Mouse (Mus musculus) liver, embryonic 12.5 days (tissue): ENCODE measurements around the gene Alyref. TPM values are rescaled to one million over a fixed set of nuclear protein-coding genes. Genes with fewer than 3 reads are reported as not detected.

ENCODE experiments used
- ATAC-seq: fragments of 200-750 bp; cut with Nextera tagmentation; 2 replicates; pipeline ENCODE4 v1.8.0; 2017; ENCODE audit warnings: moderate number of reproducible peaks, mild to moderate bottlenecking, moderate library complexity
- H3K27ac ChIP-seq: fragments of 300-500 bp; sonication (generic); 2 replicates; pipeline ENCODE4 v1.5.1; 2016; ENCODE audit warnings: mild to moderate bottlenecking
- H3K27me3 ChIP-seq: fragments of 300-500 bp; sonication (generic); replicated peaks from 2 replicates; pipeline ENCODE4 v1.6.1; 2016; ENCODE audit warnings: mild to moderate bottlenecking, moderate library complexity
- H3K36me3 ChIP-seq: fragments of 300-500 bp; sonication (generic); 2 replicates; pipeline ENCODE4 v1.6.1; 2016; ENCODE audit warnings: mild to moderate bottlenecking, moderate library complexity
- H3K4me1 ChIP-seq: fragments of 300-500 bp; sonication (generic); 2 replicates; pipeline ENCODE4 v1.6.1; 2016
- H3K4me2 ChIP-seq: fragments of 300-500 bp; sonication (generic); 2 replicates; pipeline ENCODE4 v1.6.1; 2016; ENCODE audit warnings: mild to moderate bottlenecking, moderate library complexity
- H3K4me3 ChIP-seq: fragments of 300-500 bp; sonication (generic); 2 replicates; pipeline ENCODE4 v1.5.1; 2016; ENCODE audit warnings: mild to moderate bottlenecking, moderate library complexity
- H3K9ac ChIP-seq: fragments of 300-500 bp; sonication (generic); 2 replicates; pipeline ENCODE4 v1.6.1; 2016; ENCODE audit warnings: mild to moderate bottlenecking, moderate library complexity
- H3K9me3 ChIP-seq: fragments of 300-500 bp; sonication (generic); replicated peaks from 2 replicates; pipeline ENCODE4 v1.6.1; 2016; ENCODE audit warnings: mild to moderate bottlenecking, moderate library complexity
- WGBS: fragments of 180-500 bp; shearing (Covaris S2); methylation state at CpG from one replicate; pipeline ENCODE4 v1.1.7; 2016; ENCODE audit not compliant: insufficient replicate concordance; 5-methylcytosine and 5-hydroxymethylcytosine counted together
- polyA plus RNA-seq: library from polyadenylated mRNA; unstranded; fragments of >200 nt; fragmentation: Nextera tagmentation; extraction: Ambion mirVana; gene quantifications from 2 replicates; pipeline ENCODE4 v1.2.1, GENCODE M21; 2016

Gene Alyref
- polyA plus RNA-seq, 1 experiment from 2014 or later: 545 TPM

DNA sequence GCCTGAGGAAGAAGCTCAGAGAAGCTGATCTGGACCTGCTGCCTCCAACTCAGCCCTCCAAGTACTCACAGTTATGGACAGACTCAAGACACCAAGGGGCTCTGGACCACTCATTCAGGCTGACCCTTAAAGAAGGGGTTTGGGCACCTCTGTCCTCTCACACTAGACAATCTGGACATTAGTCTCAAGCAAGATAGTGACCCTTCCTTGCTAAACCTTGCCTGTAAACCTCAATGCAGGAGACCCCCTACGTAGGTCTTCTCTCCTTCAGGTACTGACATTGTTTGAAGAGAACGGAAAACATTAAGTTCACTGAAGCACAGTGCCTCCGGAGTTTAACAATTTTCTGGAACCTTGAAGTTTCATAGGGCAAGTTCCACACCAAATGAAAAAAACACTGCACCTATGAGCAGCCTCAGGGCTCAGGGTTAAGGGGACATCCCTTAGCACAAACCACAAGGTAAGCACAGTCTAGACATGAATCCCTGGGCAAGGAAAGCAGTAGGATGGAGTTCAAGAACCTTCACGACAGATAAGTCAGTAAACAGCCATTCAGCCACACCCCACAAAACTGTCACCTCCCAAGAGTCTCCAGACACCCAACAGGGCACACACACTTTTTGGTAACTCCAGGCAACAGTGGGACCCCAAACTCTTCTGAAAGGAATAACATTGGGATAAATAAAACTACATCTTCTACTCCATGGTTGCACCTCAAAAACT is 33.7 kb upstream of the Alyref start:
- peaks cover 74% of the 10 kb centered on the region for H3K4me1 ChIP-seq
- WGBS: 39% methylated on average over 4 of the region's 4 CpGs
- H3K36me3 ChIP-seq: peaks cover 25% of the 10 kb centered on the region
- peak; percentile 22 for ATAC-seq
- peak overlapping the region; percentile 99 for H3K9ac ChIP-seq
- H3K4me3 ChIP-seq: peak overlapping the region; percentile 91
- H3K9me3 ChIP-seq: no peaks in the 10 kb centered on the region
- H3K27me3 ChIP-seq: no peaks in the 10 kb centered on the region
- peak overlapping the region; percentile 76 for H3K4me2 ChIP-seq
- peak overlapping the region; percentile 94 for H3K27ac ChIP-seq

GRCm38 (mm10) chr11:120630881-120631725 is 32.9 kb upstream of the Alyref start:
- WGBS: 9% methylated on average over 7 of the region's 7 CpGs
- Histone ChIP-seq H3K9ac (peak overlapping the region; percentile 99), H3K27me3 (no peaks in the 10 kb centered on the region), H3K27ac (peak overlapping the region; percentile 94), H3K9me3 (no peaks in the 10 kb centered on the region), H3K36me3 (peaks cover 31% of the 10 kb centered on the region), H3K4me3 (peak overlapping the region; percentile 91), H3K4me1 (peaks cover 79% of the 10 kb centered on the region), H3K4me2 (peak overlapping the region; percentile 76)
- no peak for ATAC-seq

- peak; percentile 22; the same call in 1 of the 2 replicates for ATAC-seq
- Histone ChIP-seq H3K36me3 (peaks cover 36% of the 10 kb centered on the region), H3K27ac (peak overlapping the region; percentile 94), H3K9ac (peak overlapping the region; percentile 99), H3K4me3 (peak overlapping the region; percentile 91), H3K27me3 (no peaks in the 10 kb centered on the region), H3K4me2 (peak overlapping the region; percentile 76), H3K4me1 (peaks cover 86% of the 10 kb centered on the region), H3K9me3 (no peaks in the 10 kb centered on the region)
- 20% methylated on average over 5 of the region's 5 CpGs for WGBS
Observed at GRCm38 (mm10) chr11:120630401-120630871, 32.3 kb upstream of the Alyref start.

DNA sequence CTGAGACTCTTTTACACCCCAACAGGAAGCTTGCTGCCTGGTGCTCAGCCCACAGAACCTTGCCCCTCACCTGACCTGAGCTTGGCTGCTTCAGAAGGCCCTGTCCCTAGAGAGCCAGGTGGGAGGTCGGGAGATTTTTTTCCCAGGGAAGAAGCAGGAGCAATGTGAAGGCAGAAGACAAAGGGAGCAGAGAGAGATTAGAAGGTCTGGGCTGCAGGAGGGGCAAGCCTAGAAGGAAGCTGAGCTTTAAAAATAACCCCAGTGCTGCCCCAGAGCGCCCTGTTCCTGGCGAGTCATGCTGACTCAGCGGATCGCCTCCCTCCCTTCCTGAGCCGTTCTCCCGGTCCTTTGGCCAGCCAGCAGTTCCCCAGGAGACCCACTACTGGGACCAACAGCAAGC is 31.7 kb upstream of the Alyref start:
- H3K4me3 ChIP-seq: peak overlapping the region; percentile 91
- ATAC-seq: peak; percentile 62
- H3K27ac ChIP-seq: peak overlapping the region; percentile 94
- H3K27me3 ChIP-seq: no peaks in the 10 kb centered on the region
- peak overlapping the region; percentile 99 for H3K9ac ChIP-seq
- peak overlapping the region; percentile 76 for H3K4me2 ChIP-seq
- H3K36me3 ChIP-seq: peaks cover 36% of the 10 kb centered on the region
- WGBS: 8% methylated on average over 7 of the region's 7 CpGs
- no peaks in the 10 kb centered on the region for H3K9me3 ChIP-seq
- peaks cover 87% of the 10 kb centered on the region for H3K4me1 ChIP-seq

DNA sequence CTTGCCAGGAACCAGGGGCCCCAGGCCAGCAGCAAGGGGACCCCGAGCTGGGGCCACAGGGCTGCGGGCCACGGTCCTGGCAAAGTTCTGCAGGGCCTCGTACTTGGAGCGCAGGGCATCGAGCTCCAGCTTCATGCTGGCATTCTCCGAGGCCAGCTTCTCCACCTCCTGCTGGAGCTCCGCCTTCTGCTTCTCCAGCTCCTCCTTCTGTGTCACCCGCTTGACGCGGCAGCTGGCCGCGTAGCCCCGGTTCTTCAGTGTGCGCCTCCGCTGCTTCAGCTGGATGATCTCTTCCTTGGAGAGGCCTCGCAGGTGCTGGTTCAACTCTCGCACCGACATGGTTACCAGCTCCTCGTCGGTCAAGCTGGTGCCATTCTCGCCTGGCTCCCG is 31.2 kb upstream of the Alyref start:
- Histone ChIP-seq H3K9me3 (no peaks in the 10 kb centered on the region), H3K4me1 (peaks cover 82% of the 10 kb centered on the region), H3K27me3 (no peaks in the 10 kb centered on the region), H3K4me2 (peak overlapping the region; percentile 76), H3K9ac (peak overlapping the region; percentile 99), H3K36me3 (peaks cover 36% of the 10 kb centered on the region), H3K27ac (peak overlapping the region; percentile 94), H3K4me3 (peak overlapping the region; percentile 91)
- ATAC-seq: no peak
- WGBS: 40% methylated on average over 23 of the region's 23 CpGs

GRCm38 (mm10) chr11:120628601-120629340 is 30.6 kb upstream of the Alyref start:
- H3K9me3 ChIP-seq: no peaks in the 10 kb centered on the region
- H3K4me1 ChIP-seq: peaks cover 82% of the 10 kb centered on the region
- H3K27ac ChIP-seq: peak overlapping the region; percentile 94
- H3K4me3 ChIP-seq: peak overlapping the region; percentile 91
- no peak for ATAC-seq
- 89% methylated on average over 23 of the region's 23 CpGs for WGBS
- H3K9ac ChIP-seq: peak overlapping the region; percentile 99
- peak overlapping the region; percentile 76 for H3K4me2 ChIP-seq
- H3K36me3 ChIP-seq: peaks cover 36% of the 10 kb centered on the region
- H3K27me3 ChIP-seq: no peaks in the 10 kb centered on the region

GRCm38 (mm10) chr11:120627468-120628300 is 29.5 kb upstream of the Alyref start:
- Histone ChIP-seq H3K9me3 (no peaks in the 10 kb centered on the region), H3K27me3 (no peaks in the 10 kb centered on the region), H3K4me2 (peak overlapping the region; percentile 76), H3K4me3 (peak overlapping the region; percentile 5; the same call in 1 of the 2 replicates), H3K9ac (peak overlapping the region; percentile 32), H3K4me1 (peaks cover 91% of the 10 kb centered on the region), H3K36me3 (peaks cover 47% of the 10 kb centered on the region), H3K27ac (peak overlapping the region; percentile 96)
- no peak for ATAC-seq
- WGBS: 35% methylated on average over 22 of the region's 22 CpGs

GRCm38 (mm10) chr11:120626785-120627467 is 28.8 kb upstream of the Alyref start:
- peak overlapping the region; percentile 96 for H3K27ac ChIP-seq

GRCm38 (mm10) chr11:120625152-120625775 is 27.1 kb upstream of the Alyref start, which contains the start of gene Sirt7:
TSS of gene Sirt7 (minus strand) at chr11:120625240.
- Histone ChIP-seq H3K27me3 (no peaks in the 10 kb centered on the region), H3K9me3 (no peaks in the 10 kb centered on the region), H3K9ac (peak within 1 kb of the TSS; percentile 97), H3K36me3 (peaks cover 71% of the 10 kb centered on the region), H3K4me2 (peak within 1 kb of the TSS; percentile 92), H3K4me3 (peak within 1 kb of the TSS; percentile 99), H3K4me1 (peaks cover 70% of the 10 kb centered on the region), H3K27ac (peak within 1 kb of the TSS; percentile 96)
- WGBS: 20% methylated on average over 5 of the region's 5 CpGs
- ATAC-seq: no peak

More at GRCm38 (mm10) chr11:120626785-120627467, 28.8 kb upstream of the Alyref start:
- Histone ChIP-seq H3K4me3 (0 out of 2 replicates have a peak overlapping the region, but pooled peaks have one; percentile 4), H3K9me3 (no peaks in the 10 kb centered on the region), H3K36me3 (peaks cover 54% of the 10 kb centered on the region), H3K27me3 (no peaks in the 10 kb centered on the region), H3K9ac (peak overlapping the region; percentile 32), H3K4me1 (peaks cover 87% of the 10 kb centered on the region), H3K4me2 (peak overlapping the region; percentile 76)
- 83% methylated on average over 11 of the region's 11 CpGs for WGBS
- no peak for ATAC-seq

- no peaks in the 10 kb centered on the region for H3K9me3 ChIP-seq
- whole genome bisulfite sequencing: under 1% methylated on average over 53 of the region's 53 CpGs
- H3K4me1 ChIP-seq: peaks cover 65% of the 10 kb centered on the region
- peak overlapping the region; percentile 99 for H3K4me3 ChIP-seq
- H3K27me3 ChIP-seq: no peaks in the 10 kb centered on the region
- peak overlapping the region; percentile 92 for H3K4me2 ChIP-seq
- H3K27ac ChIP-seq: peak overlapping the region; percentile 96
- H3K9ac ChIP-seq: peak overlapping the region; percentile 97
- ATAC-seq: peak; percentile 69
- peaks cover 77% of the 10 kb centered on the region for H3K36me3 ChIP-seq
Observed at GRCm38 (mm10) chr11:120624680-120625111, 26.5 kb upstream of the Alyref start.
